Mouse (Mus musculus) MEL (cell line): ENCODE data around the gene Gm20388. TPM values are rescaled to one million over a fixed set of nuclear protein-coding genes. Genes with fewer than 3 reads are reported as not detected.

Source experiments
- DNase-seq: peaks from one replicate; pipeline ENCODE4 v3.0.0; 2011; ENCODE audit warnings: low read depth, low spot score
- H3K27ac ChIP-seq: 2 replicates; pipeline ENCODE4 v1.5.1; 2012; ENCODE audit warnings: low read depth, mild to moderate bottlenecking, control low read depth, low read length, moderate library complexity; ENCODE audit not compliant: control insufficient read depth
- H3K27me3 ChIP-seq, 2 experiments: fragments of 150-350 bp in 1 of 2; sonication (generic) in 1 of 2; 2 replicates each; pipeline ENCODE4 v1.6.1; 2012; ENCODE audit warnings: low read length in 2 of 2, mild to moderate bottlenecking in 2 of 2, improper control_type of control experiment in 1 of 2, moderate library complexity in 1 of 2; ENCODE audit not compliant: insufficient read depth in 2 of 2, control insufficient read depth in 1 of 2
- H3K36me3 ChIP-seq, 2 experiments: 2 replicates each; pipeline ENCODE4 v1.6.1; 2012 to 2014; ENCODE audit warnings: low read length in 2 of 2, improper control_type of control experiment in 1 of 2, inconsistent platforms in 1 of 2, mild to moderate bottlenecking in 1 of 2; ENCODE audit not compliant: insufficient read depth in 2 of 2, control insufficient read depth in 1 of 2
- H3K4me1 ChIP-seq, 2 experiments: fragments of 150-350 bp in 1 of 2; sonication (generic) in 1 of 2; 2 replicates each; pipeline ENCODE4 v1.6.1; 2012; ENCODE audit warnings: low read length in 2 of 2, improper control_type of control experiment in 1 of 2, mild to moderate bottlenecking in 1 of 2; ENCODE audit not compliant: insufficient read depth in 2 of 2, control insufficient read depth in 1 of 2
- H3K4me3 ChIP-seq, 2 experiments: fragments of 150-350 bp in 1 of 2; sonication (generic) in 1 of 2; 2 replicates each; pipeline ENCODE4 v1.5.1; 2012; ENCODE audit warnings: low read depth in 2 of 2, low read length in 2 of 2, mild to moderate bottlenecking in 2 of 2, moderate library complexity in 2 of 2, control low read depth in 1 of 2, improper control_type of control experiment in 1 of 2; ENCODE audit not compliant: control insufficient read depth in 1 of 2, insufficient read depth in 1 of 2
- H3K79me2 ChIP-seq: 2 replicates; pipeline ENCODE4 v1.6.1; 2012; ENCODE audit warnings: mild to moderate bottlenecking, low read length, moderate library complexity; ENCODE audit not compliant: control insufficient read depth, poor library complexity, insufficient read depth
- H3K9ac ChIP-seq: 2 replicates; pipeline ENCODE4 v1.6.1; 2012; ENCODE audit warnings: low read depth, mild to moderate bottlenecking, control low read depth, low read length, moderate library complexity; ENCODE audit not compliant: control insufficient read depth, poor library complexity, severe bottlenecking
- H3K9me3 ChIP-seq: fragments of 150-350 bp; sonication (generic); replicated peaks from 2 replicates; pipeline ENCODE4 v1.6.1; 2012; ENCODE audit warnings: mild to moderate bottlenecking, low read length, improper control_type of control experiment, moderate library complexity; ENCODE audit not compliant: insufficient read depth
- ETS1 ChIP-seq: IDR thresholded peaks from 2 replicates; pipeline ENCODE4 v1.6.1; 2012; ENCODE audit warnings: low read depth, mild to moderate bottlenecking, inconsistent platforms, low read length, improper control_type of control experiment, moderate library complexity
- JUND ChIP-seq: IDR thresholded peaks from 2 replicates; pipeline ENCODE4 v1.6.1; 2011; ENCODE audit warnings: low read depth, mild to moderate bottlenecking, improper control_type of control experiment, low read length
- MAZ ChIP-seq: IDR thresholded peaks from 2 replicates; pipeline ENCODE4 v1.6.1; 2012; ENCODE audit warnings: low read depth, mild to moderate bottlenecking, inconsistent platforms, low read length, improper control_type of control experiment
- MEF2A ChIP-seq: IDR thresholded peaks from 2 replicates; pipeline ENCODE4 v1.6.1; 2014; ENCODE audit warnings: low read depth, mild to moderate bottlenecking, inconsistent platforms, low read length, improper control_type of control experiment; ENCODE audit not compliant: poor library complexity, insufficient replicate concordance, severe bottlenecking; ENCODE audit errors: extremely low read depth
- RAD21 ChIP-seq: IDR thresholded peaks from 2 replicates; pipeline ENCODE4 v1.6.1; 2011; ENCODE audit warnings: mild to moderate bottlenecking, low read depth, low read length, improper control_type of control experiment
- TCF12 ChIP-seq: IDR thresholded peaks from 2 replicates; pipeline ENCODE4 v1.6.1; 2014; ENCODE audit warnings: low read depth, mild to moderate bottlenecking, inconsistent platforms, low read length, improper control_type of control experiment, moderate library complexity
- UBTF ChIP-seq: IDR thresholded peaks from 2 replicates; pipeline ENCODE4 v1.6.1; 2012; ENCODE audit warnings: low read depth, mild to moderate bottlenecking, inconsistent platforms, low read length, improper control_type of control experiment, moderate library complexity, borderline replicate concordance; ENCODE audit not compliant: insufficient read depth
- USF1 ChIP-seq: IDR thresholded peaks from 2 replicates; pipeline ENCODE4 v1.6.1; 2014; ENCODE audit warnings: low read depth, mild to moderate bottlenecking, inconsistent platforms, low read length, improper control_type of control experiment, moderate library complexity
- USF2 ChIP-seq, 2 experiments: IDR thresholded peaks; 2 replicates each; pipeline ENCODE4 v1.6.1; 2011 to 2012; ENCODE audit warnings: improper control_type of control experiment in 2 of 2, low read length in 2 of 2, borderline replicate concordance in 1 of 2, inconsistent platforms in 1 of 2, low read depth in 1 of 2, mild to moderate bottlenecking in 1 of 2; ENCODE audit not compliant: insufficient read depth in 1 of 2
- polyA plus RNA-seq, 2 experiments: library from polyadenylated mRNA; stranded (reverse) in 1 of 2; unstranded in 1 of 2; fragments of >175 nt in 1 of 2; fragments of >200 nt in 1 of 2; gene quantifications; 2 replicates each; pipeline versions ENCODE4 v1.2.1 to v1.2.4; 2012; ENCODE audit warnings: low replicate concordance in 2 of 2, low read depth in 1 of 2; ENCODE audit not compliant: insufficient read length in 2 of 2, insufficient read depth in 1 of 2, missing spikeins in 1 of 2
- total RNA-seq: library from RNA; depleted of rRNA; stranded (reverse); fragments of 300-350 nt; gene quantifications from 2 replicates; pipeline ENCODE4 v1.2.3, GENCODE M21; 2012

Gm20388 gene
- total and polyA plus RNA-seq, 3 experiments = 11.1 to 17.8 TPM; not detected in 1

GRCm38 (mm10) chr8:120516182-120516755, 605.6 kb downstream of the Gm20388 start:
- no peak overlapping the region for H3K9ac ChIP-seq
- DNase-seq = no peak
- H3K4me1 ChIP-seq = no peaks in the 10 kb centered on the region; a peak in 1 of 4 replicates
- H3K27ac ChIP-seq = no peak overlapping the region
- no peak for TF ChIP-seq USF1
- H3K36me3 ChIP-seq = peaks cover 2 to 7% of the 10 kb centered on the region in 2 experiments
- peaks cover 98% of the 10 kb centered on the region for H3K79me2 ChIP-seq
- no peaks in the 10 kb centered on the region for H3K27me3 ChIP-seq
- no peaks in the 10 kb centered on the region for H3K9me3 ChIP-seq
- no peak overlapping the region for H3K4me3 ChIP-seq

GRCm38 (mm10) chr8:120517666-120518410, 607.2 kb downstream of the Gm20388 start:
- DNase-seq = no peak
- TF ChIP-seq TCF12 (no peak), ETS1 (no peak), RAD21 (no peak), JUND (no peak), MAZ (no peak)
- Histone ChIP-seq H3K27ac (no peak overlapping the region), H3K36me3 (peaks cover 2 to 7% of the 10 kb centered on the region in 2 experiments), H3K27me3 (no peaks in the 10 kb centered on the region), H3K9ac (no peak overlapping the region), H3K4me3 (no peak overlapping the region), H3K9me3 (no peaks in the 10 kb centered on the region), H3K4me1 (no peaks in the 10 kb centered on the region; a peak in 1 of 4 replicates), H3K79me2 (peaks cover 98% of the 10 kb centered on the region)

- Histone ChIP-seq H3K9ac (no peak overlapping the region), H3K27ac (no peak overlapping the region), H3K4me3 (no peak overlapping the region), H3K36me3 (peaks cover 4 to 5% of the 10 kb centered on the region in 2 experiments), H3K27me3 (no peaks in the 10 kb centered on the region), H3K79me2 (peaks cover 98% of the 10 kb centered on the region), H3K9me3 (no peaks in the 10 kb centered on the region), H3K4me1 (peaks cover 0 to 6% of the 10 kb centered on the region in 2 experiments; a peak in 2 of 4 replicates)
- DNase-seq = no peak
- no peak for TF ChIP-seq MEF2A
- TF ChIP-seq UBTF = no peak
- TF ChIP-seq USF2 (IDR thresholded peaks at IDR 0.05; ENCODE audit: borderline replicate concordance in 1 of 2, insufficient read depth in 1 of 2, low read depth in 1 of 2, low read length in 2 of 2) = no peak
Measured at GRCm38 (mm10) chr8:120518736-120519534, 608.3 kb downstream of the Gm20388 start.
